Mouse (Mus musculus): ENCODE results near the gene Bbs9. TPM values are rescaled to one million over a fixed set of nuclear protein-coding genes. Genes with fewer than 3 reads are reported as not detected.

Gene Bbs9
- total RNA-seq, 2 experiments from 2014 or later = 5.0 to 5.3 TPM

Other genes with a start within 250 kb of the Bbs9 start
- 0.96 and 4.0 TPM in 2 replicates for gene Zfp599, start 215.8 kb upstream of the Bbs9 start, total RNA-seq (2015; ENCODE audit: low replicate concordance)
- gene Zfp599, start 215.8 kb upstream of the Bbs9 start, total RNA-seq (2017; ENCODE audit: low replicate concordance) = 0.17 TPM in 1 of 2 replicates, not detected in the other
- 0.63 and 4.0 TPM in 2 replicates for gene Zfp810, start 168.1 kb upstream of the Bbs9 start, total RNA-seq (2015; ENCODE audit: low replicate concordance)
- 0.43 and 3.2 TPM in 2 replicates for gene Zfp810, start 168.1 kb upstream of the Bbs9 start, total RNA-seq (2017; ENCODE audit: low replicate concordance)
- 43.7 and 47.1 TPM in 2 replicates for gene Anln, start 86.5 kb upstream of the Bbs9 start, total RNA-seq (2015; ENCODE audit: low replicate concordance)
- gene Anln, start 86.5 kb upstream of the Bbs9 start, total RNA-seq (2017; ENCODE audit: low replicate concordance) = 35.8 and 68.9 TPM in 2 replicates
- gene 9530077C05Rik, start 64.2 kb upstream of the Bbs9 start, total RNA-seq (2015; ENCODE audit: low replicate concordance) = 1.5 and 2.3 TPM in 2 replicates
- gene 9530077C05Rik, start 64.2 kb upstream of the Bbs9 start, total RNA-seq (2017; ENCODE audit: low replicate concordance) = 1.1 and 2.0 TPM in 2 replicates
- gene Gm17545, start 21.4 kb upstream of the Bbs9 start, total RNA-seq (2015; ENCODE audit: low replicate concordance) = not detected in 2 replicates
- gene Gm17545, start 21.4 kb upstream of the Bbs9 start, total RNA-seq (2017; ENCODE audit: low replicate concordance) = not detected in 2 replicates
- gene Rp9, start 6.0 kb upstream of the Bbs9 start, total RNA-seq (2015; ENCODE audit: low replicate concordance) = 39.6 and 45.8 TPM in 2 replicates
- 24.4 and 53.5 TPM in 2 replicates for gene Rp9, start 6.0 kb upstream of the Bbs9 start, total RNA-seq (2017; ENCODE audit: low replicate concordance)

All from erythroblast, adult 5-6 weeks (primary cell).